Mouse (Mus musculus): ENCODE measurements at regions not wholly inside any gene's neighbourhood (a gene's known extent, or its start where the extent isn't known, plus 50 kb on each side); places are given as distances from the start of the nearest gene placed in this dataset.
A peak's percentile ranks its signal among the peaks of the same experiment; 100 is the strongest.

- no peak for DNase-seq (ENCODE audit: low spot score in 2 of 2)
Measured at GRCm38 (mm10) chr14:61665815-61666214, 58.6 kb downstream of the Kcnrg start.

DNA sequence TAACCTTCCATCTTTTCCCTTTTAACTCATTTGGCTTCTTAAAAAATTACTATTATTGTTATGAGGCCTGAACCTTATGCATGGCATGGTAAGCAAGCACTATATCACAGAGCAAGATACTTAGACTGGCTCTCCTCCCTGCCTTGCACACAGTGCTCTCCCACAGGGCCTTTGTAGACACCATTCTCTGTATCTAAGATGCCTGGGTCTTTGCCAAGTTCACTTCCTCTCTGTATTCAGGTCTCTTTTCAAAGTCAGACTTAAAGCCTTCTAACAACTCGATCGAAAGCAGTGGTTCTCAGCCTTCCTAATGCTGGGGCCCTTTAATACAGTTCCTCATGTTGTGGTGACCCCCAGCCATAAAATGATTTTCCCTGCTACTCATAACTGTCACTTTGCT, 65.9 kb downstream of the Kcnrg start:
- DNase-seq (ENCODE audit: low spot score in 2 of 2) = peak in 1 of 2 experiments; percentile 38

DNA sequence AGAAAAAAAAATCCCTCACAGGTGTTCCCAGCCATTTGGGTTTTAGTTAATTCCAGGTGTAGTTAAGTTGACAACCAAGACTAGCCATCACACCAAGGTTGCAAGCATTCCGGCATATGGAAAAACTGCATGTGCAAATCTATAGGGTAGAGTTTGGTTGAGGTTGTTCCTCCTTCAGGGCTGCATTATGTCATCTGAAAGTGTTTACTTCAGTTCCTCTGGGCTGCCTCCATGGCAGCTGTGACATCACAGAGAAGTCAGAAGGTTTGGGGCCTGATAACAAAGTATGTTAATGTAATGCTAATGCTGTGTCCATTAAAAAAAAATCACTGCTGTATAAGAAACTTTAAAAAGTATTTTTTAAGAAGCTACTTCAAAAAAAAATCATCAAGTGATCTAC, 70.8 kb downstream of the Kcnrg start:
- no peak for DNase-seq (ENCODE audit: low spot score in 2 of 2)

DNA sequence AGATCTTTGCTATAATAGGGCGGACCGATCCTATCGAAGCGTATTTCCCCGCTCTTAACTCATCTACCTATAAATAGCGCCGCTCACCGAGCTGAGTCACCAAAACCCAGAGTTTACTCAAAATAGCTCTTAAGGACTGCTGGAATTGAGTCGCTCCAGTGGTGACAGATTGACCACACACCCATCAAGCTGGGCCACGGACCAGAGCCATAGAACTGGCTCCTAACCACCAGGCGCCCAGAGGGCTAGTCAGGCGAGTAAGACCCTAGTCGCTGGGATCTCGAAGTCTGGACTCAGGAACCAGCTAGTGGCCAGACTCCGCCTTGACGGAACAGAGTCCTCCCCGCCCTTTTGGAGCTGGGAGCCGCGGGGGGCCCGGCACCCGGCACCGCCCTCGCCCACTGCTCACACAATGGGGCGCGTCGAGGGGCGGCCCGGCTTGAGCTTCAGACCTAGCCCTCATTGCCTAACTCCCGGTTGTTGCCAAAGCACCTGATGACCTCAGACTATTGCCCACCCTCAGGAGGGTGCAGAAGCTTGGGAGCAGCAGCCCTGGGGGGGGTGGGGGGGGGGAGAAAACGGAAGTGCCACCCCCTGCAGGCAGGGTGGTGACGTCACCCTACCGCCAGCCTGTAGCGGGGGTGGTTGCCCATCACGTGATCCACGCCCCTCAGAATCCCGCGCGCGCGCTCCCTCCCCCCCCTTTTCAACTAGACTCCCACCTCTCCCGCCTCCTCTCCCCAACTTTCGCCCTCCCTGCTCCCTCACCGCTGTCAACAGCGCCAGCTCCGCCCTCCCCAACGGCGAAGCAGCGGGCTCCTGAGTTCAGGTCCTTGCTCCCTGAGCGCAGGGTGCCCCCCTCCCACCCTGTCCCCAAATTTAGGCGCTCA, 73.8 kb downstream of the Kcnrg start:
- peak; percentile 84 to 85 for DNase-seq (ENCODE audit: low spot score in 2 of 2)

- peak; percentile 91 to 93 for DNase-seq (ENCODE audit: low spot score in 2 of 2)
Measured at GRCm38 (mm10) chr14:61681708-61682701, 74.7 kb downstream of the Kcnrg start.

GRCm38 (mm10) chr14:61682721-61683355, 75.6 kb downstream of the Kcnrg start:
- DNase-seq (ENCODE audit: low spot score in 2 of 2) = peak; percentile 68 to 71

DNA sequence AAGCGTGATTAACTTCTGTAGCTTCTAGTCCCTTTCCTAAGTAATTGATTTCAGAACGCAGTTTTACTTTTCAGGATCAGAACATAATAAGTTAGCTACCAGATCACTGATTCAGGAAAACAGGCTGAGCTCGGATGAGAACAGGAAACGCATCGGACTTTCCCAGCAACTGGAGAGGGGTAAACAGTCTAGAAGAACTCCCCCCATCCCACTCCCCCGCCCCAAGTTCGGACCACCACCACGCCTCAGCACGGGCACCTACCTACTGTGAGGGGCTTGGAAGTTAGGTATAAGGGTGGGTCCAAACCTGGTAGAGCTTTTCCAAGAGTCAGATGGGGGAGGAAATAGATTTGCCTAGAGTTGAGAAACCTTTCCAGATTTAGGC, 76.1 kb downstream of the Kcnrg start:
- peak in 1 of 2 experiments; percentile 27 for DNase-seq (ENCODE audit: low spot score in 2 of 2)

- DNase-seq (ENCODE audit: low spot score in 2 of 2) = peak; percentile 56 to 64
Measured at GRCm38 (mm10) chr14:61683791-61684411, 76.6 kb downstream of the Kcnrg start.

DNA sequence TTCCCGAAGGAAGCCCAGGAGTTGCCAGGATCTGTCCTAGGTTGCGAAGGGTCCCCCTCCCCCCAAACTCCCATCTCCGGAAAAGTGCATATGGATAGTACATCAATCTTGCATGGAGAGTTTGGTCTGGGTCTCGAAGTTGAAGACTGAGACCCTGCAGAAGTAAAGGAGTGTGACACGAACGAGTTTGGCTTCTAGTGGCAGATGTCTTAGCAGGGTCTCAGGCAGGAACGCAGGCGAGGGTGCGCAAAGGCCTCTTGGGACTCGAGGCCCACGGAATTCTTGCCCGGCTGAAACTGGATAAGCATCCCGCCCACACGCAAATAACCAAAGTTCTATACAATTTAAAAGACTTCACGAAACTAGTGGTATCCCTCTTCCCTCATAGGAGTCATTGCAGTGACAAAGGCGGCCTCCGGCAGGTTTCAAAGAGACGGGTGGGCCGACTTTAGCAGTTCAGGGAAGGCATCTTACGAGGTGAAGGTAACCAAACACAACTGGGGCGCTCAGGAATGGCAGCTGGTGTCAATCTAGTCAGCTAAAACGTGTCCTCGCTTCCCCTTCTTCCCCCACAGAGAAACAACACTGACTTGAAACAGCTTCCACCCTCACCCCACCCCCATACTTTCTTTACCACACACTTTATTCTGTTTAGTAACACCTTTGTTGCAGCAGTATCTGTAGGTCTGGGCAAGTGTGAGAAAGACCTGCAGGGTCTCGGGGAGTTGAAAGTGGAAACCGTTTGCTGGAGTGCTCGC, 77.4 kb downstream of the Kcnrg start:
- DNase-seq (ENCODE audit: low spot score in 2 of 2) = peak; percentile 38 to 58

- no peak for DNase-seq (ENCODE audit: low spot score in 2 of 2)
Measured at GRCm38 (mm10) chr14:61685231-61685800, 78.1 kb downstream of the Kcnrg start.

GRCm38 (mm10) chr14:61686101-61686691, 78.9 kb downstream of the Kcnrg start:
- peak; percentile 32 to 37 for DNase-seq (ENCODE audit: low spot score in 2 of 2)

DNA sequence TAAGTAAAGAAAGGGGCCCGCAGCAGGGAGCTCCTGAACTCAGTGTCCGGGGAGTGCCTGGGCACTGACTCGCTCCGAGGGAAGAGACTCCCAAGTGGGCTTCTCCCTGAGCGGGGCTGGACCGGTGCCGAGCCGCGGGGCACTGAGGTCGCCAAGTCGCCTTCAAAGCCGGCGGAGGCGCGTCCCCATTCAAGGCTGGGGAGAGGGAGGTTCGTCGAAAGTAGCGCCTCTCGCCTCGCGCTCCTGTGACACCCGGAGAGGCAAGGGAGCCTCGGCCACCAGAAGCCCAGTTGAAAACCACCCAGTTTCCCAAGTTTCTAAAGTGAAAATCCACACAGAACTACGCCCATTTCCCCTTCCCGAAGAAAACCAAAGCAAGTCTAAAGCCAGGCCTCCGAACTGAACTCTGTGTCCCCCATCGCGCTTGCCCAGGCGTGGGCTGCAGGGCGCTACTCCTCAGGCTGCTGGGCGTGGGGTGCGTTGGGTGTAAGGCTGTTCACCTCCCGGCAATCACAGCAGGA, 79.6 kb downstream of the Kcnrg start:
- DNase-seq (ENCODE audit: low spot score in 2 of 2) = peak in 1 of 2 experiments; percentile 40

GRCm38 (mm10) chr14:61687346-61688012, 80.2 kb downstream of the Kcnrg start:
- DNase-seq (ENCODE audit: low spot score in 2 of 2) = no peak

GRCm38 (mm10) chr14:61688013-61688520, 80.8 kb downstream of the Kcnrg start:
- no peak for DNase-seq (ENCODE audit: low spot score in 2 of 2)

DNA sequence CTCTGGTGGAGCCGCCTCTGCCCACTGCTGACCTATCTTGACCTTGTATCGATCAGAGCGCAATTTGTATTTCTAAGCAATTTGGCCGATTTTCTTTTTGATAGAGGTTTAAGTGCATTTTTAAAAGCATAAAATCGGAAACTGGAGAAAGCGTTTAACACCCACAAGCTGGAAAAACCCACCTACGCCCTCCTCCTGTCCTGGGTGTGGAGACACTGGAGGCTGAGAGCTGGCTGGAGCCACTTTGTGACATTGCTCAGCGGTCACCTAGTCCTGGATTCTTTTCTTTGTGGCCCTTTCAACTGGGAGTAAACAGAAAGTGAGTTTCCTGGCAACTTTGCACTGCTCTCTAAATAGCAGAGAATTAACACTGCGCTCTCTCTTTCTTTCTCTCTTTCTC, 81.4 kb downstream of the Kcnrg start:
- no peak for DNase-seq (ENCODE audit: low spot score in 2 of 2)

GRCm38 (mm10) chr14:61689281-61689680, 82.0 kb downstream of the Kcnrg start:
- no peak for DNase-seq (ENCODE audit: low spot score in 2 of 2)

DNA sequence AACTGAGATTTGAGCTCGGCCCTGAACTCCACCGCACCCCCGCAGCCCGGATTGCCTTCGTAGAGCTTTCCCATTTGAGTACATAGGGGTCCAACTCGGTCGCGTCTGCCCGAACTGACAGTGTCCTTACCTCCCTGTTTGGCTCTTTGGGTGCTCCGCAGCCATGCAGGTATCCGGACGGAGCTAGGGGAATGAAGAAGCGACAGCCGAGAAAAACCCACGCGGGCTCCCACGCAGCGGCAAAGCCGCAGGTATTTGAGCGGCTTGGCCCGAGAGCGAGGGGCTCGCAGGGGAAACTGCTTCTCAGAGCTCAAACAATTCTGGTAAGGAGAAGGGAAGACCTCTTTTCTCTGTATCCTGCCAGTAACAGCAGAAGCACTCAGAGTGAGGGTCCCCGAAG, 82.5 kb downstream of the Kcnrg start:
- no peak for DNase-seq (ENCODE audit: low spot score in 2 of 2)

GRCm38 (mm10) chr14:61691785-61692372, 84.6 kb downstream of the Kcnrg start:
- no peak for DNase-seq (ENCODE audit: low spot score in 2 of 2)
